Mouse (Mus musculus) adrenal gland, adult (tissue): ENCODE results near the gene Mgat3.

Experiments
- DNase-seq, 2 experiments: peaks; one replicate each; pipeline ENCODE4 v3.0.0; 2022 to 2023; ENCODE audit warnings: low spot score in 1 of 2; ENCODE audit not compliant: inconsistent age in 2 of 2

Mgat3 gene

GRCm38 (mm10) chr15:80173001-80173771 lies at the start of gene Mgat3:
TSS of gene Mgat3 (plus strand) at chr15:80173721.
- peak; percentile 50 to 71 for DNase-seq

GRCm38 (mm10) chr15:80124651-80125050 lies 48.9 kb upstream of the Mgat3 start:
- no peak for DNase-seq

- DNase-seq = no peak
These were observed 46.3 kb upstream of the Mgat3 start for GRCm38 (mm10) chr15:80127191-80127590.

GRCm38 (mm10) chr15:80129982-80130381 lies 43.5 kb upstream of the Mgat3 start:
- DNase-seq = no peak

GRCm38 (mm10) chr15:80130689-80131088 lies 42.8 kb upstream of the Mgat3 start:
- peak in 1 of 2 experiments; percentile 32 for DNase-seq

GRCm38 (mm10) chr15:80131421-80131820 lies 42.1 kb upstream of the Mgat3 start:
- DNase-seq = no peak

- no peak for DNase-seq
These were observed 41.1 kb upstream of the Mgat3 start for GRCm38 (mm10) chr15:80132452-80132851.

GRCm38 (mm10) chr15:80132993-80133586 lies 40.4 kb upstream of the Mgat3 start, which contains the start of gene Tab1:
TSS of gene Tab1 (plus strand) at chr15:80133127.
- DNase-seq = peak; percentile 94 to 98

- DNase-seq = no peak
These were observed 39.7 kb upstream of the Mgat3 start for GRCm38 (mm10) chr15:80133682-80134449.

- peak; percentile 72 to 84 for DNase-seq
These were observed 39.1 kb upstream of the Mgat3 start for GRCm38 (mm10) chr15:80134450-80134847.

- DNase-seq = peak in 1 of 2 experiments; percentile 37
These were observed 38.0 kb upstream of the Mgat3 start for GRCm38 (mm10) chr15:80135499-80135898.

- DNase-seq = peak; percentile 67 to 75
These were observed 36.9 kb upstream of the Mgat3 start for GRCm38 (mm10) chr15:80136645-80137044.

- DNase-seq = peak in 1 of 2 experiments; percentile 59
These were observed 35.4 kb upstream of the Mgat3 start for GRCm38 (mm10) chr15:80137945-80138791.

- DNase-seq = no peak
These were observed 33.2 kb upstream of the Mgat3 start for GRCm38 (mm10) chr15:80140302-80140701.

GRCm38 (mm10) chr15:80140878-80141277 lies 32.6 kb upstream of the Mgat3 start:
- no peak for DNase-seq

- no peak for DNase-seq
These were observed 31.4 kb upstream of the Mgat3 start for GRCm38 (mm10) chr15:80142130-80142529.

GRCm38 (mm10) chr15:80143760-80144159 lies 29.8 kb upstream of the Mgat3 start:
- DNase-seq = peak; percentile 38 to 54

- DNase-seq = no peak
These were observed 28.1 kb upstream of the Mgat3 start for GRCm38 (mm10) chr15:80145397-80145796.

GRCm38 (mm10) chr15:80146153-80146552 lies 27.4 kb upstream of the Mgat3 start:
- peak; percentile 25 for DNase-seq

- DNase-seq = no peak
These were observed 26.4 kb upstream of the Mgat3 start for GRCm38 (mm10) chr15:80147090-80147489.

GRCm38 (mm10) chr15:80147511-80147910 lies 26.0 kb upstream of the Mgat3 start:
- DNase-seq = peak in 1 of 2 experiments; percentile 31
